Mouse (Mus musculus): ENCODE measurements around the gene Sncb.

Gene Sncb

DNA sequence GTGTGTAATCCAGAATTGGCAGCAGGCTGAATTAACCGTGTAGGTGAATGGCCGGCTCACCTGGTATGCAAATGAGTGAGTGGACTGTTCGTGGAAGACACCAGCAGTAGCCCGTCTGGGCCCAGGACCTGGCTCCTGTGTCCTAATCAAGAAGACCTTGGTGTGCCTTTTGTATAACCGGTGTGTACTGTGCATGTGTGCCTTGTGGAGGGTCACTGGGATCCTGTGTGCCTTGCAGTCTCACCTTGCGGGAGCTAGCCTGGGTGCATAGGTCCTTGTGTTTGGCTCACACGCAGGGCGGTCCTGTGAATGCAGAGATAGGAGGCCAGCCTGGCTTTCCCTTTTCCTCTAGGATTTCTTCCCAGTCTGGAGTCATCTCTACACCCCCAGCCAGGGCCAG is 18.2 kb downstream of the Sncb start:
- no peak for DNase-seq

DNA sequence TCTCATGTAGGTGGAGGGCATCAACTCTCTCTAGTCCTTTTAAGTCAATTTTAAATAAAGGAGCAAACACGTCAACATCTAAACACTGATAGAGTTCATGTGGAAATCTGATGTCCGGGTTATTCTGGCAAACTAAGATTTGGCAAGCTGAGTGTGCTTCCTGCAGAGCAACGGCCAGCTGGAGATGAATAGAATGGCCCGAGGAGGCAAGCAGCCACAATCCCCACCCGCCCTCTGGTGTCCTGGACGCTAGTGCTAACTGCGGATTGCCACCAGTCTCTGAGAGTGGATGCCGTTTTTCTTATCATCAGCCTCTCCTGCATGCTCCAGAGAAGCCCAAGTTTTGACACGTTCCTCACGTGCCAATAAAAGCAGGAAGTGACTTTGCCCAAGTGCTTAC is 19.5 kb downstream of the Sncb start:
- no peak for DNase-seq

DNA sequence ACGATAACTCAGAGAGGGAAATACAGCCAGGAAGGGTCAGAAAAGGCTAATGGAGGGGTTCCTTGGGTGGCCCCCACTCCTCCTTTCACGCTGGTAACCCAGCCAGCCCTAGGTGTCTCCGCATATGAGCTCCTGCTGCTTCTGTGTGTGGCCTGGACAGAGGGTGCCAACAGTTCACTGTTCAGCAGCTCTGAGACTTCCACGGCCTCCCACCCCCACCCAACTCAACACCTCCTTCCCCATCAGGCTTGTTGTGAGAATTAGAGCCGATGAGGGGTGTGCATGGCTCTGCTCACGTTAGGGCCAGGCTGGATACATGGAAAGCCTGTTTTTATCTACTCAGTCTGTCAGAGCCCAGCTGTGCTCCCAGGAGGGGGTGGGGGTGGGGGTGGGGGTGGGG is 20.3 kb downstream of the Sncb start:
- no peak for DNase-seq

- no peak for DNase-seq
These were observed 28.2 kb downstream of the Sncb start for GRCm38 (mm10) chr13:54738213-54738601.

DNA sequence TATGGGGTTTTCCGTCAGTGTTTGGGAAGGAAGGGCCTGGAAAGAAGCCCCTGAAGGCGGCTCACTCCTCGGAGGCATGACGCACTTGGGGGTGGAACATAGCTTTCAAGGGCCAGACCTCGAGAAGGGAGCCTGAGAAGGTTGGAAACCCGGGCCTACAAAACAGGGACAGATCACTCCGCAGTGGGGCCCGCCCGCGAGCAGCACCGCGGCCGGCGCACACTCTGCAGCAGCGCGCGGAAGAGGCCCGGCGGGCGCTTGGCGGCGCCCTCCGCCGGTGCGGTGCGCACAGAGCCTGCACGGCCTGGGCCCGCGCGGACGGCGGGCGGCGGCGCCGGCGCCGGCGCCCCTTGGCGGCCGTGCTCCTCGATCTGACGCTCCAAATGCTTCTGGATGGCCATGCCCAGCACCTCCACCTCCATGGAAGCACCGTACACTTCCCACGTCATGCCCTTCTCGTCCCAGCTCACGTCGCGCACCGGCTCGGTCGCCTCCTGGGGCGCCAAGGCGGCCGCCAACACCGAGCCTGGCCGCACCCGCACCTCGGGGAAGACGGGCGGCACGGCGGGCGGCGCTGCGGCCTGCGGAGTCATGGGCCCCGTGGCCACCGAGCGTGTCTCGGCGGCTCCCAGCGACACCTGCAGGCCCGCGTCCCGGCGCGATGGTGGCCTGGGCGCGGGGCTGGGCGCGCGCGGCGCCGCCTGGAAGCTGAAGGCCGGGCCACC is 28.7 kb downstream of the Sncb start:
- no peak for DNase-seq

DNA sequence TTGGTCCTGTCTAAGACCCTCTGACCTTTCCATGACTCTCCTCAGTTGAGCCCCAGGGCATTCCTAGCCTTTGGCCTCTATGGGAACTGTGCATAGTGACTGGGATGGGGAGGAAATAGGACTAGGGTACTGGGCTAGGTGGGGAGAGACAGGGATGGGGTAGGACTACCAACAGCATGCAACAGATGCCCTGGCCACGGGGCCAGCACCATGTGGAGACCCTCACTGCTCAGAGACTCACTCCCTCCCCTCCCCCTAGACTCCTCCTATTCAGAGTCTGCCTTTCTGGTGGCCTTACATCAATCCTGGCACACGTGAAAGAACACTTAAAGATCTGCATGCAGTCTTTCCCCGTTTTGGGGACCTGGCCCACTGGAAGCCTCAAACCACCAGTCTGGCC is 29.5 kb downstream of the Sncb start:
- no peak for DNase-seq

DNA sequence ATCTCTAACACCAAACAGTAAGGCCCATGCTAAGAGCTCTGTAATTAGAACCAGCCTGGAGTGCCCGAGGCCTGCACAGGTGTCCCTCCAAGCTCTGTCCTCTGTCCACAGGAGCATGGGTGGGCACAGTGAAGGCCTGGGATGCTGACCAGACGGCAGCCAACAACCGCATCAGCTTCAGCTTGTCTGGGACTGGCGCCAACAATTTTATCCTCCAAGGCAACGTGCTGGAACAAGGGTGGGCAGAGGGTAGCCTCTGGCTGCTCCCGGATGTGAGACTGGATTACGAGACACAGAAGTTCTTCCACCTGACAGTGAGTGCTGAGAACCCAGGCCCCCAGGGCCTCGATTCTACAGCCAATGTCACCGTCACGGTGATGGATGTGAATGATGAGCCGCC is 40.3 kb downstream of the Sncb start:
- no peak for DNase-seq

DNA sequence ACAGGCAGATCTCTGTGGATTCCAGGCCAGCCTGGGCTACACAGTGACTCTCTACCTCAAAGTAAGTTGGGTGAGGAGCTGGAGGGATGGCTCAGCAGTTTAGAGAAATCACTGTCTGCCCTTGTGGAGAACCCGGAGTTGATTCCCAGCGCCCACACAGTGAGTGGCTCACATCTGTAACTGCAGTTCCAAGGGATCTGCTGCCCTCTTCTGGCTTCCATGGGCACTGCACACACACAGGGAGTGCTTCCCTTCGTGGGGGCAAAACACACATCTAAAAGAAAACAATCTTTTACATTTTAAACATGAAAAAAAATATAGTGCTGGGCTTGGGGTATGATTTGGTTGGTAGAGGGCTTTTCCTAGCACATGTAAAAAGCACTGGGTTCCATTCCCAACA is 43.3 kb downstream of the Sncb start:
- DNase-seq, result no peak

- no peak for DNase-seq
These were observed 49.5 kb downstream of the Sncb start for GRCm38 (mm10) chr13:54716916-54717315.

- DNase-seq, result no peak
These were observed 51.4 kb downstream of the Sncb start for GRCm38 (mm10) chr13:54714996-54715395.

DNA sequence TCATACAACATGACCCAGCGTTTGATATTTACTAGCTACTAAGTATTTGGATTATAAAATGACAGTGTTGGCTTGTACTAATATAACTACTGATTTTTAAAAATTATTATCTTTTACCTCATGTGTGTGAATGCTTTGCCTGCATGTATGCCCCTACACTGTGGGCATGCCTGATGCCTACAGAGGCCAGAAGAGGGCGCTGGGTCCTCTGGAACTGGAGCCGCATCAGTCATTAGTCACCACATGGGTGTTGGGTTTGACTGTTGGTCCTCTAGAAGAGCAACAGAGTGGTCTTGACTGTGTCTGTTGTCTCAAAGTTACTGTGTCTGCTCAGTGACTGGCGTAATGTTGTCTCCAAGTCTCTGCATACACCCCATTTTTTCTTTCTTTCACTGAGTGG is 52.0 kb downstream of the Sncb start:
- no peak for DNase-seq

DNA sequence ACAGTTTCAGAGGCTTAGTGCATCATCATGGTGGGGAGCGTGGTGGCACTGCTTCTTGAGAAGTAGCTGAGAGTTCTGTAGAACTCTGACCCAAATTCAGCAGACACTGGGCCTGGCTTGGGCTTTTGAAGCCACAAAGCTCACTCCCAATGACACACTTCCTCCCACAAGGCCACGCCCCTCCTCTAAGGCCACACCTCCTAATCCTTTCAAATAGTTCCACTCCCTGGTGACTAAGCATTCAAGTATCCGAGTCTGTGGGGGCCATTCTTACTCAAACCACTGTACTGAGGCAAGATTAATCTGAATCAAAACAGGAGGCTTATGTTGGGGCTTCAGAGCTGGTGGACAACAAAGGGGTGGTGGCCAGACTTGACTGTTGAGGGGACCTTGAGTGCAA is 55.5 kb downstream of the Sncb start:
- no peak for DNase-seq

Measured in layer of hippocampus, adult 9-11 months (tissue).